Mouse (Mus musculus) gastrocnemius, postnatal 14 days (tissue): ENCODE data around the gene Hspa12b. TPM values are rescaled to one million over a fixed set of nuclear protein-coding genes. Genes with fewer than 3 reads are reported as not detected.

Experiments
- total RNA-seq, 2 experiments: library from RNA; stranded (reverse); gene quantifications; 2 replicates each; pipeline ENCODE4 v1.2.3; 2021

Hspa12b gene
- total RNA-seq, 2 experiments from 2014 or later: 14.5 to 18.3 TPM

Other genes starting within 250 kb of the Hspa12b start
- gene 4930402H24Rik, start 220.9 kb upstream of the Hspa12b start, total RNA-seq: 10 to 100 TPM in 1 of 2 experiments, 1 to 10 TPM in 1; 8.8 to 11.3 TPM
- 10 to 100 TPM; 17.8 to 19.8 TPM for gene Atrn, start 220.8 kb upstream of the Hspa12b start, total RNA-seq
- 1 to 10 TPM; 3.8 to 5.1 TPM for gene Gfra4, start 84.2 kb upstream of the Hspa12b start, total RNA-seq
- 1 to 10 TPM; 2.5 to 3.9 TPM for gene Adam33, start 63.5 kb upstream of the Hspa12b start, total RNA-seq
- gene Siglec1, start 40.5 kb upstream of the Hspa12b start, total RNA-seq: under 1 TPM; 0.78 to 0.90 TPM
- gene Gm11037, start 6.2 kb downstream of the Hspa12b start, total RNA-seq: not detected
- gene 1700037H04Rik, start 32.8 kb downstream of the Hspa12b start, total RNA-seq: 1 to 10 TPM; 5.8 to 6.2 TPM
- gene Cenpb, start 52.8 kb downstream of the Hspa12b start, total RNA-seq: 10 to 100 TPM; 49.6 to 50.8 TPM
- gene Cdc25b, start 59.7 kb downstream of the Hspa12b start, total RNA-seq: 1 to 10 TPM; 4.7 to 5.4 TPM
- gene Spef1, start 60.0 kb downstream of the Hspa12b start, total RNA-seq: 1 to 10 TPM; 2.5 to 2.9 TPM
- gene Ap5s1, start 79.8 kb downstream of the Hspa12b start, total RNA-seq: 10 to 100 TPM; 14.9 to 17.4 TPM
- gene Mavs, start 106.8 kb downstream of the Hspa12b start, total RNA-seq: 10 to 100 TPM; 32.4 to 33.3 TPM
- gene Pank2, start 135.2 kb downstream of the Hspa12b start, total RNA-seq: 10 to 100 TPM; 21.9 to 22.8 TPM
- 1 to 10 TPM; 1.5 to 2.4 TPM for gene Rnf24, start 225.6 kb downstream of the Hspa12b start, total RNA-seq